In the genomic region with DNA sequence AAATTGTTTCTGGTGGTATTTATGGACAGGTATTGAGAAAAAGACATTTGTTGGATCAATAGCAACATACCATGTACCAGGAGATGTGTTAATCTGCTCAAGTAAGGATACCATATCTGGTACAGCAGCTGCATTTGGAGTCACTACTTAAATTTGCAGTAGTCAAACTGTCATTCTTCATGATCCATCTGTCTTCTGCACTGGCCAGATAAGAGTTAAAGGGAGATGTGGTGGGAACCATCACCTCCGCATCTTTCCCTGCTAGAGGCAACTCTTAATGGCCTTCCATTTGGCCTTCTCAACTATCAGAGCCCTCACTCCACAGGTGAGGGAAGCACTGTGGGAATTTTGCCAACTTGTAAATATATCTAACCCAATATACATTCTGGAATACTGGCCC, we compare ENCODE assay signal across 31 mouse cellular contexts. TPM values are rescaled to one million over a fixed set of nuclear protein-coding genes. Genes with fewer than 3 reads are reported as not detected.
A peak's percentile ranks its signal among the peaks of the same experiment; 100 is the strongest.
DNase-seq lines count a peak whose midpoint lies in the region; ATAC-seq and TF ChIP-seq lines count a peak whose summit lies in the region.
"Had no signal": no experiment of that assay in that cellular context is flagged by ENCODE, and none has a peak within 500 bp of the region (broad histone marks: within the 10 kb centered on the region; RNA-seq: fewer than 3 reads in every experiment).

No protein-coding gene starts in this region.

- 28% methylated on average over 1 of the region's 1 CpGs for WGBS in liver, embryonic 13.5 days (ENCODE audit: insufficient replicate concordance)

- H3K4me3 ChIP-seq in gastrocnemius, adult 2 months: no peak overlapping the region
- no peak overlapping the region for H3K4me3 ChIP-seq in liver, embryonic 13.5 days (replicated peaks)
- H3K4me3 ChIP-seq: embryonic facial prominence, embryonic 13.5 days; erythroblast, embryonic 14.5 days; forebrain, embryonic 12.5 days; hindbrain, embryonic 13.5 days; left cerebral cortex, adult 2 months; limb, embryonic 13.5 days had no signal

- no peak overlapping the region for H3K9ac ChIP-seq in liver, embryonic 13.5 days
- H3K9ac ChIP-seq: embryonic facial prominence, embryonic 13.5 days; forebrain, embryonic 12.5 days; forebrain, postnatal 0 days; hindbrain, embryonic 13.5 days; limb, embryonic 13.5 days had no signal

- peaks cover 97% of the 10 kb centered on the region for H3K36me3 ChIP-seq in liver, embryonic 13.5 days

- peak; percentile 2 for DNase-seq in gastrocnemius, adult 2 months
- DNase-seq in gastrocnemius, postnatal 14 days: no peak
- DNase-seq in liver, embryonic 13.5 days: peak; percentile 68
- DNase-seq in frontal cortex, postnatal 10 days (ENCODE audit: low spot score in 2 of 2): no peak
- DNase-seq in thymus, postnatal 0 days (ENCODE audit: low spot score): no peak
- no peak for DNase-seq in adrenal gland, adult 2 months
- DNase-seq: adrenal gland, postnatal 14 days; cerebellum, adult 8-10 months; forebrain, postnatal 0 days; gastrocnemius, postnatal 36 days; heart, adult 18-20 months; heart, postnatal 36 days; kidney, adult 9 months; kidney, postnatal 10 days; lung, adult 2 months; lung, postnatal 10 days; thymus, postnatal 14 days had no signal

- TF ChIP-seq CTCF in gastrocnemius, adult 2 months (IDR thresholded peaks at IDR 0.05): no peak

- no peaks in the 10 kb centered on the region for H3K27me3 ChIP-seq in liver, embryonic 13.5 days
- H3K27me3 ChIP-seq: CH12.LX; embryonic facial prominence, embryonic 13.5 days; forebrain, embryonic 12.5 days; hindbrain, embryonic 13.5 days; limb, embryonic 13.5 days; Patski had no signal

- H3K27ac ChIP-seq in gastrocnemius, adult 2 months: no peak overlapping the region
- H3K27ac ChIP-seq in liver, embryonic 13.5 days: peak overlapping the region; percentile 88
- H3K27ac ChIP-seq: embryonic facial prominence, embryonic 13.5 days; forebrain, embryonic 12.5 days; hindbrain, embryonic 13.5 days; left cerebral cortex, adult 2 months; limb, embryonic 13.5 days had no signal

- intact Hi-C loops in gastrocnemius, adult 2 months (cut with DNase I): no loop called here
- intact Hi-C loops in gastrocnemius, postnatal 14 days (cut with DNase I; ENCODE audit: low total_unique reads): no loop called here

- peaks cover 67% of the 10 kb centered on the region for H3K4me1 ChIP-seq in liver, embryonic 13.5 days (replicated peaks)
- H3K4me1 ChIP-seq: forebrain, embryonic 12.5 days; hindbrain, embryonic 13.5 days; limb, embryonic 13.5 days had no signal

- ATAC-seq in erythroblast, adult 5-6 weeks (replicated peaks; ENCODE audit: low FRiP score, poor library complexity, severe bottlenecking): peak; percentile 68
- ATAC-seq in liver, embryonic 13.5 days (ENCODE audit: low read depth): peak; percentile 89
- peak; percentile 75 for ATAC-seq in megakaryocyte progenitor cell, adult 5-6 weeks (replicated peaks; ENCODE audit: poor library complexity)
- ATAC-seq: forebrain, postnatal 0 days; intestine, postnatal 0 days; midbrain, embryonic 16.5 days; Patski had no signal

- no peaks in the 10 kb centered on the region for H3K9me3 ChIP-seq in liver, embryonic 13.5 days (replicated peaks)
- H3K9me3 ChIP-seq: embryonic facial prominence, embryonic 13.5 days; forebrain, embryonic 12.5 days; hindbrain, embryonic 13.5 days; limb, embryonic 13.5 days had no signal

- peak overlapping the region; percentile 45 for H3K4me2 ChIP-seq in liver, embryonic 13.5 days
- H3K4me2 ChIP-seq: embryonic facial prominence, embryonic 13.5 days; forebrain, embryonic 12.5 days; heart, embryonic 11.5 days; hindbrain, embryonic 13.5 days; limb, embryonic 13.5 days; midbrain, embryonic 11.5 days had no signal

RNA-seq across cellular contexts. Expression of a gene that starts 12.0 kb away (rescaled TPM):
- 1 to 10 TPM; 1.9 to 2.3 TPM for total RNA-seq in gastrocnemius, adult 2 months (2021)
- total RNA-seq in gastrocnemius, postnatal 14 days (2021): 1 to 10 TPM; 1.1 to 1.4 TPM
- total RNA-seq in erythroblast, adult 5-6 weeks (2015; ENCODE audit: low replicate concordance): 7.7 TPM in 1 of 2 replicates, not detected in the other
- 5.4 and 9.0 TPM in 2 replicates for total RNA-seq in erythroblast, adult 5-6 weeks (2017; ENCODE audit: low replicate concordance)
- polyA plus RNA-seq in liver, embryonic 13.5 days (2015; fragmentation: Nextera tagmentation; extraction: Ambion mirVana): 9.1 and 11.1 TPM in 2 replicates
- total RNA-seq in megakaryocyte progenitor cell, adult 5-6 weeks (2015): 3.1 and 7.6 TPM in 2 replicates
- 2.1 and 2.5 TPM in 2 replicates for total RNA-seq in megakaryocyte progenitor cell, adult 5-6 weeks (2017)
- polyA plus RNA-seq in thymus, postnatal 0 days (2015; fragmentation: Nextera tagmentation; extraction: Ambion mirVana): 19.2 and 20.2 TPM in 2 replicates
- total RNA-seq in adrenal gland, adult 2 months (2021): 10 to 100 TPM in 1 of 2 experiments, 1 to 10 TPM in 1; 6.1 to 22.2 TPM
- polyA plus RNA-seq in adrenal gland, adult 2 months (2012; rRNA removed): 15.5 and 18.2 TPM in 2 replicates

RNA-seq across cellular contexts. Expression of a gene that starts 58.7 kb away (rescaled TPM):
- 10 to 100 TPM; 23.3 to 25.7 TPM for total RNA-seq in gastrocnemius, adult 2 months (2021)
- 10 to 100 TPM; 17.9 to 18.9 TPM for total RNA-seq in gastrocnemius, postnatal 14 days (2021)
- 3.8 and 5.8 TPM in 2 replicates for total RNA-seq in erythroblast, adult 5-6 weeks (2015; ENCODE audit: low replicate concordance)
- total RNA-seq in erythroblast, adult 5-6 weeks (2017; ENCODE audit: low replicate concordance): 2.8 and 6.6 TPM in 2 replicates
- polyA plus RNA-seq in liver, embryonic 13.5 days (2015; fragmentation: Nextera tagmentation; extraction: Ambion mirVana): 10.6 and 11.6 TPM in 2 replicates
- 11.3 and 12.2 TPM in 2 replicates for total RNA-seq in megakaryocyte progenitor cell, adult 5-6 weeks (2015)
- total RNA-seq in megakaryocyte progenitor cell, adult 5-6 weeks (2017): 7.1 and 12.7 TPM in 2 replicates
- polyA plus RNA-seq in thymus, postnatal 0 days (2015; fragmentation: Nextera tagmentation; extraction: Ambion mirVana): 18.6 and 19.2 TPM in 2 replicates
- total RNA-seq in adrenal gland, adult 2 months (2021): 10 to 100 TPM; 28.5 to 36.9 TPM
- polyA plus RNA-seq in adrenal gland, adult 2 months (2012; rRNA removed): 12.3 and 12.8 TPM in 2 replicates

RNA-seq across cellular contexts. Expression of a gene that starts 58.8 kb away (rescaled TPM):
- total RNA-seq in gastrocnemius, adult 2 months (2021): 1 to 10 TPM; 4.4 to 6.5 TPM
- total RNA-seq in gastrocnemius, postnatal 14 days (2021): 1 to 10 TPM; 3.8 to 4.9 TPM
- total RNA-seq in erythroblast, adult 5-6 weeks (2015; ENCODE audit: low replicate concordance): 3.8 and 12.3 TPM in 2 replicates
- total RNA-seq in erythroblast, adult 5-6 weeks (2017; ENCODE audit: low replicate concordance): 7.3 and 8.6 TPM in 2 replicates
- 13.6 and 14.2 TPM in 2 replicates for polyA plus RNA-seq in liver, embryonic 13.5 days (2015; fragmentation: Nextera tagmentation; extraction: Ambion mirVana)
- 17.6 and 19.7 TPM in 2 replicates for total RNA-seq in megakaryocyte progenitor cell, adult 5-6 weeks (2015)
- total RNA-seq in megakaryocyte progenitor cell, adult 5-6 weeks (2017): 28.4 and 30.3 TPM in 2 replicates
- polyA plus RNA-seq in thymus, postnatal 0 days (2015; fragmentation: Nextera tagmentation; extraction: Ambion mirVana): 21.1 and 25.4 TPM in 2 replicates
- 10 to 100 TPM; 11.8 to 12.0 TPM for total RNA-seq in adrenal gland, adult 2 months (2021)
- 22.3 and 29.9 TPM in 2 replicates for polyA plus RNA-seq in adrenal gland, adult 2 months (2012; rRNA removed)

RNA-seq across cellular contexts. Expression of a gene that starts 59.0 kb away (rescaled TPM):
- 1 to 10 TPM in 1 of 2 experiments, under 1 TPM in 1; 0.50 to 1.2 TPM for total RNA-seq in gastrocnemius, adult 2 months (2021)
- under 1 TPM; 0.53 to 0.84 TPM for total RNA-seq in gastrocnemius, postnatal 14 days (2021)
- total RNA-seq in erythroblast, adult 5-6 weeks (2015; ENCODE audit: low replicate concordance): 1.3 TPM in 1 of 2 replicates, not detected in the other
- total RNA-seq in erythroblast, adult 5-6 weeks (2017; ENCODE audit: low replicate concordance): 0.70 and 1.1 TPM in 2 replicates
- 0.22 and 0.28 TPM in 2 replicates for polyA plus RNA-seq in liver, embryonic 13.5 days (2015; fragmentation: Nextera tagmentation; extraction: Ambion mirVana)
- 0.57 and 0.85 TPM in 2 replicates for total RNA-seq in megakaryocyte progenitor cell, adult 5-6 weeks (2015)
- total RNA-seq in megakaryocyte progenitor cell, adult 5-6 weeks (2017): 0.34 and 0.92 TPM in 2 replicates
- 0.74 and 0.96 TPM in 2 replicates for polyA plus RNA-seq in thymus, postnatal 0 days (2015; fragmentation: Nextera tagmentation; extraction: Ambion mirVana)
- total RNA-seq in adrenal gland, adult 2 months (2021): under 1 TPM; 0.63 to 0.79 TPM
- polyA plus RNA-seq in adrenal gland, adult 2 months (2012; rRNA removed): 2.4 and 2.5 TPM in 2 replicates
- polyA plus RNA-seq: erythroblast, embryonic 14.5 days; intestine, postnatal 0 days had no signal

Comparison
In these comparisons a context has a peak if more than half of its experiments do, and no peak if none do; other contexts are left out.
1. DNase-seq: peak in gastrocnemius, adult 2 months (single experiment) and liver, embryonic 13.5 days (single experiment); none in gastrocnemius, postnatal 14 days (single experiment), frontal cortex, postnatal 10 days (0 of 2), thymus, postnatal 0 days (single experiment) and adrenal gland, adult 2 months (single experiment).
2. Peak in every context shown above with its lines, with median percentiles within 50 percentile points of each other: ATAC-seq.